Mouse (Mus musculus) cerebellum, adult 11 months (tissue): ENCODE measurements at regions not wholly inside any gene's neighbourhood (a gene's known extent, or its start where the extent isn't known, plus 50 kb on each side); places are given as distances from the start of the nearest gene placed in this dataset.

Source experiments
- DNase-seq: peaks from one replicate; pipeline ENCODE4 v3.0.0; 2022

- no peak for DNase-seq
Measured at GRCm38 (mm10) chr7:67462591-67462990, 89.9 kb upstream of the Mef2a start.

GRCm38 (mm10) chr7:67461333-67462255 lies 88.9 kb upstream of the Mef2a start:
- DNase-seq, result no peak

GRCm38 (mm10) chr7:67459810-67460209 lies 87.2 kb upstream of the Mef2a start:
- no peak for DNase-seq

GRCm38 (mm10) chr7:67459209-67459608 lies 86.6 kb upstream of the Mef2a start:
- DNase-seq, result no peak

GRCm38 (mm10) chr7:67458640-67459039 lies 86.0 kb upstream of the Mef2a start:
- DNase-seq, result no peak

GRCm38 (mm10) chr7:67457898-67458297 lies 85.2 kb upstream of the Mef2a start:
- no peak for DNase-seq

- no peak for DNase-seq
Measured at GRCm38 (mm10) chr7:67456015-67456414, 83.4 kb upstream of the Mef2a start.

GRCm38 (mm10) chr7:67454458-67454857 lies 81.8 kb upstream of the Mef2a start:
- no peak for DNase-seq

GRCm38 (mm10) chr7:67451157-67451793 lies 78.6 kb upstream of the Mef2a start:
- no peak for DNase-seq

GRCm38 (mm10) chr7:67446606-67447005 lies 73.9 kb upstream of the Mef2a start:
- DNase-seq, result no peak

GRCm38 (mm10) chr7:67445203-67446041 lies 72.8 kb upstream of the Mef2a start:
- DNase-seq, result no peak

- no peak for DNase-seq
Measured at GRCm38 (mm10) chr7:67444523-67444942, 71.9 kb upstream of the Mef2a start.

GRCm38 (mm10) chr7:67443666-67444065 lies 71.0 kb upstream of the Mef2a start:
- no peak for DNase-seq

- DNase-seq, result peak; percentile 17
Measured at GRCm38 (mm10) chr7:67443001-67443555, 70.4 kb upstream of the Mef2a start.

- DNase-seq, result no peak
Measured at GRCm38 (mm10) chr7:67442284-67442683, 69.6 kb upstream of the Mef2a start.

- DNase-seq, result no peak
Measured at GRCm38 (mm10) chr7:67440806-67441205, 68.1 kb upstream of the Mef2a start.

- DNase-seq, result no peak
Measured at GRCm38 (mm10) chr7:67437216-67438006, 64.8 kb upstream of the Mef2a start.

GRCm38 (mm10) chr7:67435643-67436339 lies 63.1 kb upstream of the Mef2a start:
- DNase-seq, result no peak

GRCm38 (mm10) chr7:67430987-67431386 lies 58.3 kb upstream of the Mef2a start:
- no peak for DNase-seq

GRCm38 (mm10) chr7:67430041-67430440 lies 57.4 kb upstream of the Mef2a start:
- no peak for DNase-seq
